Mouse (Mus musculus) forebrain, embryonic 15.5 days (tissue): ENCODE data around the gene Ptprz1. TPM values are rescaled to one million over a fixed set of nuclear protein-coding genes. Genes with fewer than 3 reads are reported as not detected.

Experiments
- ATAC-seq: fragments of 200-750 bp; cut with Nextera tagmentation; replicated peaks from 2 replicates; pipeline ENCODE4 v1.8.0; 2017; ENCODE audit warnings: mild to moderate bottlenecking, moderate TSS enrichment, moderate library complexity
- H3K27ac ChIP-seq: fragments of 300-500 bp; sonication (generic); replicated peaks from 2 replicates; pipeline ENCODE4 v1.5.1; 2015; ENCODE audit warnings: mild to moderate bottlenecking, inconsistent platforms
- H3K27me3 ChIP-seq: fragments of 300-500 bp; sonication (generic); 2 replicates; pipeline ENCODE4 v1.6.1; 2015; ENCODE audit warnings: inconsistent platforms
- H3K36me3 ChIP-seq: fragments of 300-500 bp; sonication (generic); 2 replicates; pipeline ENCODE4 v1.6.1; 2015; ENCODE audit warnings: mild to moderate bottlenecking, inconsistent platforms
- H3K4me1 ChIP-seq: fragments of 300-500 bp; sonication (generic); 2 replicates; pipeline ENCODE4 v1.6.1; 2015; ENCODE audit warnings: inconsistent platforms
- H3K4me2 ChIP-seq: fragments of 300-500 bp; sonication (generic); replicated peaks from 2 replicates; pipeline ENCODE4 v1.6.1; 2015; ENCODE audit warnings: mild to moderate bottlenecking, inconsistent platforms
- H3K4me3 ChIP-seq: fragments of 300-500 bp; sonication (generic); 2 replicates; pipeline ENCODE4 v1.5.1; 2015; ENCODE audit warnings: mild to moderate bottlenecking, inconsistent platforms
- H3K9ac ChIP-seq: fragments of 300-500 bp; sonication (generic); replicated peaks from 2 replicates; pipeline ENCODE4 v1.6.1; 2015; ENCODE audit warnings: mild to moderate bottlenecking, inconsistent platforms
- H3K9me3 ChIP-seq: fragments of 300-500 bp; sonication (generic); 2 replicates; pipeline ENCODE4 v1.6.1; 2016; ENCODE audit warnings: inconsistent platforms
- WGBS: fragments of 180-500 bp; shearing (Covaris S2); methylation state at CpG from one replicate; pipeline ENCODE4 v1.1.7; 2015; ENCODE audit warnings: mixed read lengths; 5-methylcytosine and 5-hydroxymethylcytosine counted together
- polyA plus RNA-seq: library from polyadenylated mRNA; unstranded; fragments of >200 nt; fragmentation: Nextera tagmentation; extraction: Ambion mirVana; gene quantifications from 2 replicates; pipeline ENCODE4 v1.2.1, GENCODE M21; 2015

Gene Ptprz1
- 101 and 106 TPM in 2 replicates for polyA plus RNA-seq

DNA sequence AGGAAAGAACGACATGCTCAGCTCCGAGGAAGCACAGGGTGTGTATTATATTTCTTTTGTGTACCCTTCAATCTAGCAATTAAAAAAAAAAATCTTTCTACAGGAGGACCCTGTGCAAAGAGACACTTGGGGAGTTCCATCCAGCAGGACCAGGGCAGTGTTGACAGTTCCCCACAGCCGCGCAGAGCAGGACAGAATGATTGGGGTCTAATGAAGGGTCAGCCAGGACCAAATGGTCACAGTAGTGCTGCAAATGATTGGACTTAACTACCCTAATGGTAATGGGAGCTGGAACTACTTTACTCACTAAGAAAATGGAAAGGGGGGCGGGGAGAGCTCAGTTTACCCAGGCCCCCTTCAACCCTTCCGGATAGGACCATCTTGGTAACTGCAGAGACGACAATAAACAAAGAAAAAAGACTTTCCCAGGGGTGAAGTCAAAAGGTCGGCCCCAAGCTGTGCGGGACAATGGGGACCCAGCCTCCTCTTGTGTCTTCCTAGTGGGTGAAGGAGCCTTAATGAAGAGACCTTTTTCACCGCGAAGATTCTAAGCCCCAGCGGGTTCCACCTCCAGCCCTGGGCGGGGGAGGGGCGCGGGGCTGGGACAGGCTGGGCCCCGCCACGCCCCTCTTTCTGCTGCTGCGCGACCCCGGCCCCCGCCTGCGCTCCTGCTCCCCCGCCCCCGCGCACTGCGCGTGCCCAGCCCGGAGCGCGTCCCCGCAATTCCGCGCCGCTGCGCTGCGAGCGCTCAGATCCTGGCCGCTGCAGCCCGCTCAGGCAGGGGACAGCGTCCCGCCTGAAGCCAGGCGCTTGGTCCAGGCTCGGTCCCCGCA lies at the start of gene Ptprz1:
Gene Ptprz1, plus strand, starts transcription at position 722 of the 833 bp plus-strand sequence.
- H3K4me3 ChIP-seq, result peak within 1 kb of the TSS; percentile 73
- H3K9ac ChIP-seq, result peak within 1 kb of the TSS; percentile 83
- H3K4me1 ChIP-seq, result peaks cover 38% of the 10 kb centered on the region
- peak within 1 kb of the TSS; percentile 72 for H3K4me2 ChIP-seq
- ATAC-seq, result peak; percentile 90
- H3K9me3 ChIP-seq, result no peaks in the 10 kb centered on the region
- no peaks in the 10 kb centered on the region for H3K27me3 ChIP-seq
- no peaks in the 10 kb centered on the region for H3K36me3 ChIP-seq
- WGBS, result 3% methylated on average over 44 of the region's 44 CpGs
- peak within 1 kb of the TSS; percentile 78 for H3K27ac ChIP-seq

DNA sequence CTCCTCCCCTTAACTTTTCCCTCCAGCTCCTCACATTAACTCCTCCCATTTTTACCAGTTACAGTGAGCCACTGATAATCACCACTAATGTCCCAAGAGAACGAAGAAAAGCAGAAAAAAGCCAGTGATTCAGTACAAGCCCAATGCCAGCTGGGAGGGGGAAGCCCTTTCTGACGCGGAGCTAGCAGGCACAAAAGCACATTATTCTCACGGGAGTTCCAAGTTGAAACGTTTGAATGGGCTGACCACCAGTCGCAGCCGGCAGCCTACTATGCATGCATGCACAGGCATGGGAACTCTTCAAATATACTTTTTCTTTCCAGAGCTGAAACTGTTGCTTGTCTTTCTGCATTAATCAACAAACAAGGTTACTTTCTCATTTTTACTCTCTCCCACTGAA lies 41.7 kb upstream of the Ptprz1 start:
- no peaks in the 10 kb centered on the region for H3K36me3 ChIP-seq
- H3K4me1 ChIP-seq, result peaks cover 30% of the 10 kb centered on the region
- no peak overlapping the region for H3K9ac ChIP-seq
- peak; percentile 76 for ATAC-seq
- no peaks in the 10 kb centered on the region for H3K27me3 ChIP-seq
- H3K27ac ChIP-seq, result peak overlapping the region; percentile 87
- under 1% methylated on average over 7 of the region's 7 CpGs for WGBS
- H3K9me3 ChIP-seq, result no peaks in the 10 kb centered on the region
- peak overlapping the region; percentile 38; the same call in 1 of the 2 replicates for H3K4me2 ChIP-seq
- no peak overlapping the region for H3K4me3 ChIP-seq

DNA sequence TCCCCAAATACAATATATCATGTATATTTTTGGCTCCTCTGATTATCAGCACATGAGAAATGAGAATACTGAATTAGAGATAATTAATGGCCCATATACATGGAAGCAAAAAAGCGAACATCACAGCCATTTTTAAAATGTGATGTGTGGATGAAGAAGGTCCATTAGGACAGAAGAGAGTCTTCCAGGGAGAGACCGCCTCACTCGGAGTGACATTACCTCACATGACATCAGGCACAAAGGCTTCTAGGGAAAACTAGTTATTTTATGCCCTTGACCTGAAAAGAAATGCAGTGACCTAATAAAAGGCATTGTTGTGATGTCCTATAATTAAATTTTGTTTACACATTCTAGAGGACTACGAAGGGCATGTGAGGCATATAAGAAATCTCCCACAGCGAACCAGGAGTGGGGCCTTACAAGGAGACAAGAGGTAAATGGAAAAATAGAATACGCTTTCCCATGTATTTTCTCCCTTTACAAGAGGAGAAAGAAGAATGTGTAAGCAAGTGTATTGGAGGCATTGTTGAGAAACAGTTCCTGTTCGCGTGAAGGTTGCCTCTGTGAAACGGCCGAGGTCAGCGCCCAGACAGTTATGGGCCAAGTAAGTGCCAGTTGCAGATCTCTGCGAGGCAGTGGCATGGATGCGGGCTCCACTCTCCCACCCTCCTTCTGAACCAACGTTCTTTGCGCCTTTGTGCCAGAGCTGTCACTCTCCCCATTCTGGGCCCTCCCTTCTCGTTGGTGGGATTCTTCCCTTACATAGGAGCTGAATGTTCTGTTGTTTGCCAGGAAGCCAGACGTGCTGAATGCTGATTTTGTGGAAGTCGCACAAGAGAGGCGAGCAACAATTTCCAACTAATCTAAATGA lies 41.0 kb upstream of the Ptprz1 start:
- no peaks in the 10 kb centered on the region for H3K27me3 ChIP-seq
- peak; percentile 97 for ATAC-seq
- H3K27ac ChIP-seq, result peak overlapping the region; percentile 87
- 9% methylated on average over 19 of the region's 19 CpGs for WGBS
- peak overlapping the region; percentile 30 for H3K9ac ChIP-seq
- H3K36me3 ChIP-seq, result no peaks in the 10 kb centered on the region
- no peaks in the 10 kb centered on the region for H3K9me3 ChIP-seq
- peak overlapping the region; percentile 19; the same call in 1 of the 2 replicates for H3K4me3 ChIP-seq
- peaks cover 30% of the 10 kb centered on the region for H3K4me1 ChIP-seq
- H3K4me2 ChIP-seq, result peak overlapping the region; percentile 38

DNA sequence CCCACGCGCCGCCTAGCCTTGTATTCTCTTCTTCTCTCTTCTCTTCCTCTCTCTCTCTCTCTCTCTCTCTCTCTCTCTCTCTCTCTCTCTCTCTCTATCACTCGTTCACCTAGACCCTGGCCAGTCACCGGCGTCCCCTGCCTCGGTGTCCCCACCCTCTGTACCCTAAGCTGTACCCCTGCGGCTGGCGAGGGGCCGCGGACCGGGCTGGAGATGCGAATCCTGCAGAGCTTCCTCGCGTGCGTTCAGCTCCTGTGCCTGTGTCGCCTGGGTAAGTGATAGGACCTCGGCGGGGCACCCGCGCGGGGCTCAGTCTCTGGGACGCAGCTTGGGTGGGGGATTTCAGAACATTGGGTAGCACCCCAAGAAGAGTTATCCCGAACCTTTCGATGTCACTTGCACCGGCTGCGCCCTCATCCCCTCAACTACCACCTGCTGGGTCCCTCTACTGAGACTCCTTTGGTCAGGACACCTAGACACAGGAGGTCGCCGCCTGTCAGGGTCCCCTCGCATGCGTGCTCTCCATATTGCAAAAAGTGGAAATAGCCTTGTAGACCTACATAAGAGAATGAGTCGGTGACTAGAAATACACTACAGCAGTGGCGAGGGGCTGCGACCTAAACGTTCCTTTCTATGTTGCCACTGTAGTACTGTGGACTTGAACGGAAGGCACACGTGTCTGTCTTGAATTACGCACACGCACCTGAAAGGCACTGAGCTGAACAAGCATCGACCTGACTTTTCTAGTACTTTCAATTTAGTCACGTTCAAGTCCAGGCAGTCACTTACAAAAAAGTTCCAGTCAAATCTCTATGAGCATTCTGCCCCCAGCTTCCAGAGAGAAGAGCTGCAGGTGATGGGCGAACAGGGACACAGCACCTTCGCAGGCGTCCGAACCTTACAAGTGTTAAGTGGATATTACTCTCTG lies 576 bp downstream of the Ptprz1 start:
- Histone ChIP-seq H3K9ac (peak overlapping the region; percentile 83), H3K4me2 (peak overlapping the region; percentile 72), H3K27ac (peak overlapping the region; percentile 78), H3K4me1 (peaks cover 38% of the 10 kb centered on the region), H3K27me3 (no peaks in the 10 kb centered on the region), H3K9me3 (no peaks in the 10 kb centered on the region), H3K36me3 (no peaks in the 10 kb centered on the region), H3K4me3 (peak overlapping the region; percentile 73)
- WGBS, result under 1% methylated on average over 45 of the region's 45 CpGs
- ATAC-seq, result peak; percentile 83

DNA sequence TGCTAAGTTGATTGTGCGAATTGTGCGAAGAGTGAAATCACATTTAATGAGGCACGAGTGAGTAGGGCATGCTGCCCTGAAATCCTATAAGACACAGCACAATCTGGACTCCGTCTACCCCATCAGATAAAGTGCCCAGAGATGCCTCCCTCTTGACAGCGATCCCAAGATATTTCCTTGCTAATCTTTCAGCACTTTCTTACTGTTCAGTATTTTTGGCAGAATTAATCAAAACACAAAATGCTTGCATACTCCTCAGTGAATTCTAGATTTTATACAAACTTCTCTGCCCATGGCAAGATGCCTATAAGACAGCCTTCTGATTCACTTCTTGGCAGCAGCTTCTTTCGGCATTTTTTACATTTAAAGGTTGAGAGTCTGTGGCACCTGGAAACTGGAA lies 12.7 kb downstream of the Ptprz1 start:
- H3K4me3 ChIP-seq, result no peak overlapping the region
- no peaks in the 10 kb centered on the region for H3K9me3 ChIP-seq
- H3K4me1 ChIP-seq, result peaks cover 16% of the 10 kb centered on the region
- H3K4me2 ChIP-seq, result no peak overlapping the region
- peak; percentile 86 for ATAC-seq
- 71% methylated on average over 6 of the region's 6 CpGs for WGBS
- peak overlapping the region; percentile 69 for H3K27ac ChIP-seq
- no peaks in the 10 kb centered on the region for H3K36me3 ChIP-seq
- no peaks in the 10 kb centered on the region for H3K27me3 ChIP-seq
- H3K9ac ChIP-seq, result no peak overlapping the region

DNA sequence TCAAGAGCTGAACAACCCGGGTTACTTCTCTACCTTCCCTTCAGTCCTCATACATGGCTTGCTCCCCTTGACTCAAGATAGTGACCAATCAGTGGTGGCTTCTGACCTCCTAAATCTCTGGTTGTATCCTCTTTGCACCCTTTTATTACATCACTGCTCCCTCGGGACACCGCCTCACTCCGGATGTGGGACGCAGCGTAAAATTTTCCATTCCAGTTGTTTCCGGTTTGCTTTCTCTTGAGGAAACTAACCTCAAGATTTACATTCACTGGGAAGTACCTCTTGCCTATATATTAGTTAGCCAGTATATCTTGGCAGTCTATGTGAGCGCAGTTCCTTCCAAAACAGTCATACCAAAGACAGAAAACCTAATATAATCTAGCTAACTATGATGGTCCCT lies 14.0 kb downstream of the Ptprz1 start:
- no peaks in the 10 kb centered on the region for H3K36me3 ChIP-seq
- H3K27me3 ChIP-seq, result no peaks in the 10 kb centered on the region
- no peaks in the 10 kb centered on the region for H3K9me3 ChIP-seq
- H3K27ac ChIP-seq, result no peak overlapping the region
- H3K4me3 ChIP-seq, result no peak overlapping the region
- peaks cover 25% of the 10 kb centered on the region for H3K4me1 ChIP-seq
- no peak overlapping the region for H3K4me2 ChIP-seq
- H3K9ac ChIP-seq, result no peak overlapping the region
- no peak for ATAC-seq
- 97% methylated on average over 8 of the region's 8 CpGs for WGBS

DNA sequence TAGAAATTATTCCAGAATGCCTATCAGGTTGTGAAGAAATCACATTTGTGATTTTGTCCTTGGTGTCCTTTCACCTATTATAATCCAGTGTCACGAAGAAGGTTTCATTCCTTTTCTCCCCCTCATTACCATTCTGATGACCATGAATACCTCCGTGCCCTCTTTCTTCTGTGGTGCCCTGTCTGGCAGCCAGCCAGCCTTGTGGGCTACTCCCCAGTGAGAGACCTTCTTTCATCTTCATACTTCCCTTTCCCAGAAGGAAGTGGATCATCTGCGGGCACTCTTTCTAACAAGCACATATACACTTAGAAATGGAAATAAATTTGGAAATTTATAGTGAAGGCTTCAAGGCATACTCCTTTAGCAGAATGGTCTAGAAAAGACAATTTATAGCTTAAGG lies 26.7 kb downstream of the Ptprz1 start:
- Histone ChIP-seq H3K36me3 (no peaks in the 10 kb centered on the region), H3K9ac (no peak overlapping the region), H3K9me3 (no peaks in the 10 kb centered on the region), H3K4me1 (no peaks in the 10 kb centered on the region; the same call in 1 of the 2 replicates), H3K27ac (no peak overlapping the region), H3K4me3 (no peak overlapping the region), H3K4me2 (no peak overlapping the region), H3K27me3 (no peaks in the 10 kb centered on the region)
- 26% methylated on average over 3 of the region's 3 CpGs for WGBS
- ATAC-seq, result no peak

DNA sequence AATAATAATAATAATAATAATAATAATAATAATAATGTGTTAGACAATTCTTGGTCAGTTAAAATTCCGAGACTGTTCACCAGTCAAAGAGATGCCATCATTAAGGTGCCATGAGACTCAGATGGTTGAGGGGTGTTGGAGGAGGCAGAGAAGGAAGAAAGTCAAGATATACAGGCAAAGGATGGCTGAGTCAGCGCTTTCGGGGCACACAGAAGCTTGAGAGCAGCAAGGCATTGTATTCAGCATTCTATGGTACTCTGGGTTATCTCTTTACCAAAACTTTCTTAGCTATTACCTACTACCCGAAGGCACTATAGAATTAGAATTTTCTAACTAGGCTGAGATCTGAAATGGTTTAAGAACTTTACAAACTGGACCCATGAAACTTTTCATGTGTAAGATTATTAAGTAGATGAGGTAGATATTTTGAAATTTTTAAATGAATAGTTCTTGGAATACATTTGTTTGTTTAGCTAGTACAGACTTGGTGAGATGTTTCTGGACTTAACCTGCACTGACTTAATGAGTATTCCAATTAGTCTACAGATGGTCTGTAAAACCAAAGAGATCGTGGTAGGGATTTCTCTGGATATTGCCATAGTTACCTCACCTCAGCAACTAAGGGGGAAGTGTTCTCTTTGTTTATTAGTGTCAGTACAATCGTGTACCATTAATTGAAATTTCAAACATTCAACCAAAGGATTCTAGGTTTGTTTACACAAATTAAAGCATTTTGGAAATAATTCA lies 33.4 kb downstream of the Ptprz1 start:
- Histone ChIP-seq H3K36me3 (no peaks in the 10 kb centered on the region), H3K4me1 (peaks cover 23% of the 10 kb centered on the region), H3K9me3 (no peaks in the 10 kb centered on the region), H3K27ac (no peak overlapping the region), H3K4me2 (no peak overlapping the region), H3K27me3 (no peaks in the 10 kb centered on the region), H3K9ac (no peak overlapping the region), H3K4me3 (no peak overlapping the region)
- ATAC-seq, result no peak
- WGBS, result 68% methylated on average over 6 of the region's 6 CpGs

DNA sequence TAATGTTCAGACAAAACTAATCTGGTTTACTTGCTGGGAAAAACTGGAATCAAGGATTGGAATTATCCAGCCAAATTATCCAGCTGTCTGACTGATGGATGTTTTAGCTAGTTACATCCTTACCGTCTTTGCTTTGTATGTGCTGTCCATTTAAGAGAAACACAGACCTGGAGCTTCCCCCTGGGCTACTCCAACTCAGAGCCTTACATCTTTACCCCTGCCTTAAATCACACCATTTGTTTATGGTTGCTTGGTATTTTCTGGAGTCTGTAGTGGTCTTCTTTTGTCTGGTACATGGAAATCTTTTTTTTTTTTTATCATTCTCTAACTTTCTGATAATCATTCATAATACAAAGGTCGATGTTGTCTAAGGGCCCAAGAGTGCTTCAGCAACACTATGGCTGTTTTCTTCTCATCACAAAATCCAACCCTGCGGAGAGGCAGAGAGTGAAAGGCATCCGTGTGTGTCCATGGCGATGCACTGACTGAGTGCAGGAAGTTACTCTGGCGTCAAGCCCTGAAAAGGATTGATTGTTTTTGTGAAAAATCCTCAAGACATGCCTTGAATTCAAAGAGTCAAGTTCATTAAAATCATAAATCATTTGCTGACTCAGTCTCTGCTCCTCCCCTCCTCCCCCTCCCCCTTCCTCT lies 34.1 kb downstream of the Ptprz1 start:
- Histone ChIP-seq H3K4me3 (no peak overlapping the region), H3K4me2 (no peak overlapping the region), H3K36me3 (no peaks in the 10 kb centered on the region), H3K27me3 (no peaks in the 10 kb centered on the region), H3K9ac (no peak overlapping the region), H3K9me3 (no peaks in the 10 kb centered on the region), H3K27ac (no peak overlapping the region), H3K4me1 (peaks cover 23% of the 10 kb centered on the region)
- 18% methylated on average over 6 of the region's 6 CpGs for WGBS
- 0 out of 2 replicates have a peak, but pooled peaks have one; percentile 23 for ATAC-seq

DNA sequence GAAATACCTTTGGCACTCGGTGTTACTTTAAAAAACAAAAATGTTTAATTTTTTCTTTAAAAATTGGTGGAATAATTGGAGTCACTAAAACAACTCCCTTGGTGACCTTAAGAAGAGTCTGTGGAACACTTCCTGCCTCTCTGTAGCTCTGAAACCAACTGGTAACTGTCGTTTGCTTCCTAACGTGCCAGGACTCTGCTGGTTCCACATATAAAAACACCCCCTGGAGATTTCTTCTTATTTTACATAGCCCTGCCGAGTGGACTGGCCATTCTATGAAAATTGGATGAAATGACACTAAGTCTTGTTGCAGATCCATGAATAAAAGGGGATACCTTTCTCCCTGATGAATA lies 34.6 kb downstream of the Ptprz1 start:
- 36% methylated on average over 4 of the region's 4 CpGs for WGBS
- no peak overlapping the region for H3K4me2 ChIP-seq
- ATAC-seq, result no peak
- no peak overlapping the region for H3K4me3 ChIP-seq
- H3K9ac ChIP-seq, result no peak overlapping the region
- no peaks in the 10 kb centered on the region for H3K36me3 ChIP-seq
- H3K27ac ChIP-seq, result no peak overlapping the region
- peaks cover 23% of the 10 kb centered on the region for H3K4me1 ChIP-seq
- no peaks in the 10 kb centered on the region for H3K27me3 ChIP-seq
- no peaks in the 10 kb centered on the region for H3K9me3 ChIP-seq
